Mouse (Mus musculus) effector memory CD4-positive, alpha-beta T cell, adult 5 months (primary cell): ENCODE data around the gene Gal3st3. TPM values are rescaled to one million over a fixed set of nuclear protein-coding genes. Genes with fewer than 3 reads are reported as not detected.

ENCODE experiments used
- polyA plus RNA-seq: library from polyadenylated mRNA; unstranded; fragments of 100-300 nt; shearing (Covaris generic); gene quantifications from one replicate; pipeline ENCODE4 v1.2.1, GENCODE M21; 2017

The Gal3st3 gene
- polyA plus RNA-seq: not detected

GRCm38 (mm10) chr19:5297903-5298800 lies at the start of gene Gal3st3:
TSS of gene Gal3st3 (plus strand) at chr19:5298331.

GRCm38 (mm10) chr19:5272801-5273733 lies 25.1 kb upstream of the Gal3st3 start, which contains the start of gene Pacs1:
TSS of gene Pacs1 (minus strand) at chr19:5273119.

DNA sequence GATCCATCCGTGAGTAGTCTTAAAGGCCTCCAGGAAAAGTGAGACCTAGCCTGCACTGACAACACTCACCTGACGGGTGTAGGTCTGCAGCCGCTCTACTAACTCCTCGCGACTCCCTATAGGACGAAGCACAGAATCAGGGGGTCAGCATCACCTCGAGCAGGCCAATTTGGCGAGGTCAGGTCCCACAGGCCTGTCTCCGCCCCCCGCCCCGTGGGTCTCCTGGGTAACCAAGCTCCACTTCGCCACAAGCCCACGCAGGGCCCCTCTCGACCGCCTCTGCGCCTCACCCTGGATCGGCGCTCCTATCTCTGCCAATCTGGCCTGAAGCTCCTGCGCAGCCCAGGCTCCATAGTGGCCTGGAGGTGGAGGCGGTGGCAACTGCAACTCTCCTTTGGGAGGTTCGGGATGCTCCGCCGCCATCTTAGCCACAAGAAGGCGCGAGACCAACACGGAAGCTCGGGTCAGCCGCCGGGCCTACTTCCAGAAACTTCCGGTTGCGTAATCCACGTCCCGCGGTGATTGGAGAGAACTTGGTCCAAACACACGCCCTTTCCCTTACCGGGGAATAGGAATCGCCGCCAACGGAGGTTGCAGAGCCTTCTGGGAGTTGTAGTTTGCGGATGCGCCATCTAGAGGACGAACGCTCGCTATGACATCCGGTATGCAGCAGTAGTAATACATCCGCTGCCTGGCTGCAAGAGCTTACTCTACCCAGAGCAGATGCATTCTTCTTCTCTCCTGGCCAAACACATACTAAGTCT lies 3.0 kb upstream of the Gal3st3 start, which contains the start of gene Sf3b2:
TSS of gene Sf3b2 (minus strand) at position 484 of the 764 bp plus-strand sequence.

DNA sequence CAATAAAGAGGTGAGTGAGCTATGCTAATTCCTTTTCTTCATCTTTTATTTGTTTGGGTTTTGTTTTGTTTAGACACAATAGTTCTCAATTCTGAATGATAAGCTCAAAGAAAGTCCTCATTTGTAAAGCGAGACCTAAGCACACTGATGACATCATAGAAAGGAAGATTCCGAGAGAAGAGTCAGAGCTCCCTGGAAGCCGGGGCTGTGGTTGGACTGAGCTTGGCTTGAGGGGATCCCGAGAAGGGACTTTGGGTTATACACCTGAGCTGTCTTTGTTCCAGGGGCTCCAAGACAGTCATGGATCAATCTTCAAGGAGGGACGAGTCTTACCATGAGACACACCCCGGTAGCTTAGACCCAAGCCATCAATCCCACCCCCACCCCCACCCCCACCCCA lies 37.3 kb downstream of the Gal3st3 start, which contains the start of gene Catsper1:
TSS of gene Catsper1 (plus strand) at position 301 of the 400 bp plus-strand sequence.

DNA sequence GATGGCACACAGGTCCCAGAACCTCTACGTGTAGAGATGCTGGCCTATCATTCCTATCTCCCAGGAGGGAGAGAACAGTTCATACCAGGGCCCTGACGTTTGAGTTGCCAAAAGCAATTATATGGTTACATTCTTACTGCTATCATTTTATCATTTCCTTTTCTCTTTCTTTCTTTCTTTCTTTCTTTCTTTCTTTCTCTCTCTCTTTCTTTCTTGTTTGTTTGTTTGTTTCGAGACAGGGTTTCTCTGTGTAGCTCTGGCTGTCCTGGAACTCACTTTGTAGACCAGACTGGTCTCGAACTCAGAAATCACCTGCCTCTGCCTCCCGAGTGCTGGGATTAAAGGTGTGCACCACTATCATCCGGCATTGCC lies 51.4 kb downstream of the Gal3st3 start, which contains the start of gene Cst6:
TSS of gene Cst6 (minus strand) at position 73 of the 372 bp plus-strand sequence.

Other genes starting within 250 kb of the Gal3st3 start
- 0.35 TPM for gene Rin1, start 247.8 kb upstream of the Gal3st3 start, polyA plus RNA-seq
- not detected for gene Cd248, start 230.3 kb upstream of the Gal3st3 start, polyA plus RNA-seq
- gene Tmem151a, start 212.8 kb upstream of the Gal3st3 start, polyA plus RNA-seq: 0.57 TPM
- 28.5 TPM for gene Yif1a, start 209.8 kb upstream of the Gal3st3 start, polyA plus RNA-seq
- 0.87 TPM for gene Cnih2, start 199.8 kb upstream of the Gal3st3 start, polyA plus RNA-seq
- gene Rab1b, start 191.3 kb upstream of the Gal3st3 start, polyA plus RNA-seq: 151 TPM
- gene Klc2, start 179.8 kb upstream of the Gal3st3 start, polyA plus RNA-seq: 2.6 TPM
- gene Pacs1, start 25.2 kb upstream of the Gal3st3 start, polyA plus RNA-seq: 95.2 TPM
- 294 TPM for gene Sf3b2, start 2.9 kb upstream of the Gal3st3 start, polyA plus RNA-seq
- not detected for gene Catsper1, start 37.4 kb downstream of the Gal3st3 start, polyA plus RNA-seq
- gene Cst6, start 51.2 kb downstream of the Gal3st3 start, polyA plus RNA-seq: 0.65 TPM
- 35.1 TPM for gene Eif1ad, start 68.4 kb downstream of the Gal3st3 start, polyA plus RNA-seq
- 156 TPM for gene Banf1, start 68.8 kb downstream of the Gal3st3 start, polyA plus RNA-seq
- gene Sart1, start 90.4 kb downstream of the Gal3st3 start, polyA plus RNA-seq: 218 TPM
- not detected for gene Tsga10ip, start 104.2 kb downstream of the Gal3st3 start, polyA plus RNA-seq
- gene Drap1, start 126.6 kb downstream of the Gal3st3 start, polyA plus RNA-seq: 175 TPM
- 24.5 TPM for gene AI837181, start 126.8 kb downstream of the Gal3st3 start, polyA plus RNA-seq
- 0.77 TPM for gene Fosl1, start 149.2 kb downstream of the Gal3st3 start, polyA plus RNA-seq
- 4.4 TPM for gene Ccdc85b, start 159.6 kb downstream of the Gal3st3 start, polyA plus RNA-seq
- 68.1 TPM for gene Fibp, start 162.3 kb downstream of the Gal3st3 start, polyA plus RNA-seq
- 191 TPM for gene Ctsw, start 170.2 kb downstream of the Gal3st3 start, polyA plus RNA-seq
- 0.86 TPM for gene Efemp2, start 175.6 kb downstream of the Gal3st3 start, polyA plus RNA-seq
- gene Mus81, start 190.1 kb downstream of the Gal3st3 start, polyA plus RNA-seq: 24.6 TPM
- 2,701 TPM for gene Cfl1, start 192.1 kb downstream of the Gal3st3 start, polyA plus RNA-seq
- not detected for gene 1700020D05Rik, start 205.5 kb downstream of the Gal3st3 start, polyA plus RNA-seq
- gene Snx32, start 212.2 kb downstream of the Gal3st3 start, polyA plus RNA-seq: 3.8 TPM